Mouse (Mus musculus) liver, postnatal 0 days (tissue): ENCODE results near the gene Cr1l. TPM values are rescaled to one million over a fixed set of nuclear protein-coding genes. Genes with fewer than 3 reads are reported as not detected.
A peak's percentile ranks its signal among the peaks of the same experiment; 100 is the strongest.

ENCODE experiments used
- ATAC-seq: fragments of 200-750 bp; cut with Nextera tagmentation; 2 replicates; pipeline ENCODE4 v1.8.0; 2017; ENCODE audit warnings: mild to moderate bottlenecking, moderate library complexity
- DNase-seq: peaks from one replicate; pipeline ENCODE4 v3.0.0-alpha.2; 2016
- H3K27ac ChIP-seq: fragments of 300-500 bp; sonication (generic); 2 replicates; pipeline ENCODE4 v1.5.1; 2014; ENCODE audit warnings: antibody characterized with exemption, moderate library complexity, mild to moderate bottlenecking, low read depth
- H3K27me3 ChIP-seq: fragments of 300-500 bp; sonication (generic); 2 replicates; pipeline ENCODE4 v1.6.1; 2014; ENCODE audit warnings: low read length, control low read depth, mixed read lengths; ENCODE audit not compliant: insufficient read depth
- H3K36me3 ChIP-seq: fragments of 300-500 bp; sonication (generic); replicated peaks from 2 replicates; pipeline ENCODE4 v1.6.1; 2014; ENCODE audit warnings: mild to moderate bottlenecking, control low read depth, low read length, moderate library complexity, mixed read lengths; ENCODE audit not compliant: insufficient read depth
- H3K4me1 ChIP-seq: fragments of 300-500 bp; sonication (generic); 2 replicates; pipeline ENCODE4 v1.6.1; 2014; ENCODE audit warnings: antibody characterized with exemption, mild to moderate bottlenecking, control low read depth; ENCODE audit not compliant: insufficient read depth
- H3K4me2 ChIP-seq: fragments of 300-500 bp; sonication (generic); 2 replicates; pipeline ENCODE4 v1.6.1; 2014; ENCODE audit warnings: low read depth, mild to moderate bottlenecking, low read length, moderate library complexity, mixed read lengths
- H3K4me3 ChIP-seq: fragments of 300-500 bp; sonication (generic); 2 replicates; pipeline ENCODE4 v1.5.1; 2014; ENCODE audit warnings: low read depth, low read length
- H3K9ac ChIP-seq: fragments of 300-500 bp; sonication (generic); replicated peaks from 2 replicates; pipeline ENCODE4 v1.6.1; 2014; ENCODE audit warnings: mild to moderate bottlenecking, moderate library complexity
- H3K9me3 ChIP-seq: fragments of 300-500 bp; sonication (generic); 2 replicates; pipeline ENCODE4 v1.6.1; 2016; ENCODE audit warnings: mild to moderate bottlenecking, control low read depth, low read length, mixed read lengths
- CTCF ChIP-seq: sonication (generic); IDR thresholded peaks from 2 replicates; pipeline ENCODE4 v1.5.1; 2016; ENCODE audit warnings: antibody characterized with exemption, low read depth
- EP300 ChIP-seq: IDR thresholded peaks from 2 replicates; pipeline ENCODE4 v1.6.1; 2016; ENCODE audit warnings: antibody characterized with exemption, low read depth, mild to moderate bottlenecking
- WGBS: fragments of 180-500 bp; shearing (Covaris S2); extraction: QIAGEN DNeasy Blood & Tissue Kit; methylation state at CpG from one replicate; pipeline ENCODE4 v1.1.7; 2014; ENCODE audit not compliant: insufficient replicate concordance; 5-methylcytosine and 5-hydroxymethylcytosine counted together
- polyA plus RNA-seq: library from polyadenylated mRNA; unstranded; fragments of >200 nt; fragmentation: Nextera tagmentation; extraction: Ambion mirVana; gene quantifications from 2 replicates; pipeline ENCODE4 v1.2.1, GENCODE M21; 2015

Gene Cr1l
- polyA plus RNA-seq, 1 experiment from 2014 or later, result 57.7 TPM

DNA sequence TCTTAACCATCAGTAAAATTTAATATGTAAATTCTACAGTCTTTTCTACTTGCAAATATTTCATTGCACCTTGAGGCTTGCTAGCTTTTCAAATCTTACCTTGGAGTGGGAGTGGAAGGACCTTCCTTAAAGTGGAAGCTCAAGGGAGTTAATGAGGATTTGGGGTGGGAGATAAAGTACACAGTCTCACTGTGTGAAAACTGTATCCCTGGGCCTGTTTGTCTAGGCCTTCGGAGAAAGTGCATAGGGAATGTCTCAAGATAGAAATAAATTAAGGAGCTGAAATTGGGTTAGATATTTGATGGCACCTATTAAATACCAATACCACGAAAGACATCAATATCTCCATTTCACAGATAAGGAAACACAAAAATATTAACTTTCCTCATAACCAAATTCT lies 907 bp downstream of the Cr1l start:
- Histone ChIP-seq H3K27ac (peak overlapping the region; percentile 100), H3K4me2 (peak overlapping the region; percentile 82), H3K9ac (peak overlapping the region; percentile 97), H3K9me3 (no peaks in the 10 kb centered on the region), H3K36me3 (peaks cover 23% of the 10 kb centered on the region), H3K4me3 (peak overlapping the region; percentile 86), H3K4me1 (peaks cover 3% of the 10 kb centered on the region), H3K27me3 (no peaks in the 10 kb centered on the region)
- WGBS, result 7% methylated on average over 2 of the region's 2 CpGs
- ATAC-seq (no peak), DNase-seq (no peak)
- TF ChIP-seq CTCF, result no peak
- no peak for TF ChIP-seq EP300

DNA sequence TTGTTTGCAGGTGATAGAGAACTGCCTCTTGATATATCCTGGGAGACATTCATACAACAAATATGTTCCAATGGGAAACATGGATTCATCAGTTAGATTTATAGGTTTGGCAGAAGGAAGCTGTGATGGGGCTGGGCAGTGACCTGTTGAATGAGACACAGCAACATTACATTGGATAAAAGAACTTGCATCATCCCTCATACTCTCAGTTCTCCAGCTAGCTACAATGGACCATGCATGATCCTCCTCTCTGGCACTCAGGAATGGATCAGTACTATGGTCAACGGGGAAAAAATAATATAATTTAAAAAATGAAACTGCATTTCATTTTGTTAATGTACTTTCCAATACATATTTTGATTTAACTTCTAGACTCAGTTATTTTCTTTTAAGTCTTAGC lies 1.5 kb downstream of the Cr1l start:
- no peak for ATAC-seq
- Histone ChIP-seq H3K4me1 (peaks cover 3% of the 10 kb centered on the region), H3K9me3 (no peaks in the 10 kb centered on the region), H3K4me2 (peak overlapping the region; percentile 82), H3K9ac (peak overlapping the region; percentile 26; the same call in 1 of the 2 replicates), H3K36me3 (peaks cover 23% of the 10 kb centered on the region), H3K27ac (no peak overlapping the region), H3K4me3 (peak overlapping the region; percentile 37), H3K27me3 (no peaks in the 10 kb centered on the region)
- TF ChIP-seq EP300 (no peak), CTCF (no peak)
- DNase-seq, result no peak
- 59% methylated on average over 1 of the region's 1 CpGs for WGBS

DNA sequence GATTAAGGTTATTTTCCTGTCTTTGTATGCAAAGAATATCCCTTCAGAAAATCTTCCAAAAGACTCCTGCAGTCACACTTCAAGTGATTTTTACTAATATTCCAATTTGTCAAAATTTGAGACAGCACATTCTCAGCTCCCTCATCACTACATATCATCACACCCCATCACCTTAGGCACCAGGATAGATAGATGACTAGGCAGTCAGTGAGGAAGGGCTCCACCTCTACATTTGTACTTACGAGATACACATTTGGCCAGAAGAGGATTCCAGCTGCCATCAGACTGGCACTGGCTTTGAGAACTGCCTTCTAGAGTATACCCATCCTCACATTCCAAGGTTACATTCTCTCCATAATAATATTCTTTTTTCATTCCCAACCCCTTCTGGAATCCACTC lies 17.0 kb downstream of the Cr1l start:
- DNase-seq, result no peak
- H3K9me3 ChIP-seq, result no peaks in the 10 kb centered on the region
- 59% methylated on average over 1 of the region's 1 CpGs for WGBS
- TF ChIP-seq EP300 (peak; percentile 52; the same call in 1 of the 2 replicates), CTCF (no peak)
- H3K27me3 ChIP-seq, result no peaks in the 10 kb centered on the region
- peaks cover 51% of the 10 kb centered on the region for H3K36me3 ChIP-seq
- no peak overlapping the region for H3K4me3 ChIP-seq
- no peak overlapping the region for H3K27ac ChIP-seq
- H3K9ac ChIP-seq, result no peak overlapping the region
- peaks cover 5% of the 10 kb centered on the region for H3K4me1 ChIP-seq
- peak overlapping the region; percentile 41; the same call in 1 of the 2 replicates for H3K4me2 ChIP-seq
- ATAC-seq, result peak; percentile 65

DNA sequence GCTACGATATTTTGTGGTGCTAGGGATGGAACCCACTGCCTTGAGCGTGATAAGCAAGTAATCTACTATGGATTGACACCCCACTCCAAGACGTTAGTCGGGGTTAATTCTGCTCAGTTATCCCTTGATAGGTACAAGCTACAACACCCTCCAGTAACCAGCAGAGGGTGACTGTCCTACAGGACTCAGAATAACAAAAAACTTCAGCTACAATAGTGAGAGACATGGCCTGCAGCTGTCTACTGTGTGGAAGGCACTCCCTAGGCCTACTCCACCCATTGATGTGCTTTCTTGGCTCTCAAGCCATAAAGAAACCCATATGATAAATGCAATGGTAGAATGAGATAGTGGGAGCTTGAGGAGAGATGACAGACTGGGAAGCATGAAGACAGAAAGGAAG lies 17.8 kb downstream of the Cr1l start:
- Histone ChIP-seq H3K27me3 (no peaks in the 10 kb centered on the region), H3K9me3 (no peaks in the 10 kb centered on the region), H3K4me1 (peaks cover 5% of the 10 kb centered on the region), H3K27ac (0 out of 2 replicates have a peak overlapping the region, but pooled peaks have one; percentile 29), H3K9ac (no peak overlapping the region), H3K36me3 (peaks cover 50% of the 10 kb centered on the region), H3K4me3 (no peak overlapping the region), H3K4me2 (0 out of 2 replicates have a peak overlapping the region, but pooled peaks have one; percentile 19)
- DNase-seq (no peak), ATAC-seq (peak; percentile 84)
- WGBS, result 70% methylated on average over 4 of the region's 4 CpGs
- TF ChIP-seq EP300, result no peak
- TF ChIP-seq CTCF, result peak; percentile 44

DNA sequence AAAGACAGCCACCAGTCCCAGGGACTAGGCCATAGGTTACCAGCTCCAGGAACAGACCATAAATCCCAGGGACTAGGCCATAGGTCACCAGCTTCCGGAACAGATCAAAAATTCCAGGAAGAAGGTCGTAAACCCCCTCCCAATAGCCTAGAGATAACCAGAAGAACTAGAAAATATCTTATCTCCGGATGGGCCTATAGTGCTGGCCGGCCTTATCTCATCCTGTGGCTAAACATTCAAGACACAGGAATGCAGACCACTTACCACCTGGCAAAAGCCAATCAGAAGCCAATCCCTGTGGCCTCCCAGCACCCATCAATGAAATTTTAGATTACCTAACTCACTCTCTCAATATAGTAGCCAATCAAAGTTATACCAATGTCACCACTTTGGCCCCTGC lies 30.7 kb downstream of the Cr1l start:
- H3K4me1 ChIP-seq, result peaks cover 5% of the 10 kb centered on the region; the same call in 1 of the 2 replicates

DNA sequence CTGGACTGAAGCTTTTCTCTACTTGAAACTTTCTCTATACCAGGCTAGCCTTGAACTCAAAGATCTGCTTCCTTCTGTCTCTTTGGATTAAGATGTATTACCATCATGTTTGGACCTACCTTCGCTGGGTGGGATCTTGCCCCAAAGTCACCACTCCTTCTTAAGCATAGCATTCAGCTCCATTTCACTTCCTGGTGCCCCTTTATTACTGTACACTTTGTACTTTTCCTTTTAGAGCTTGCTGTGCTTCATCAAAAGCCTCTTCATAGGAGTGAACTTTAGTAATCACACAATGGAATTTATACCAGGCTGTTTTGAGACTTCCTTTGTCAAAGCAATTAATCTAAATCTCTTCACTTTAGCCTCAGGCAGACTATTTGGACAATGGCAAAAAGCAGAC lies 33.4 kb downstream of the Cr1l start:
- H3K4me3 ChIP-seq, result no peak overlapping the region
- TF ChIP-seq CTCF (no peak), EP300 (no peak)
- DNase-seq, result no peak
- WGBS, result 97% methylated on average over 1 of the region's 1 CpGs
- H3K4me2 ChIP-seq, result no peak overlapping the region
- no peaks in the 10 kb centered on the region for H3K27me3 ChIP-seq
- peaks cover 6% of the 10 kb centered on the region for H3K4me1 ChIP-seq
- no peak overlapping the region for H3K27ac ChIP-seq
- ATAC-seq, result no peak
- no peak overlapping the region for H3K9ac ChIP-seq
- no peaks in the 10 kb centered on the region for H3K9me3 ChIP-seq
- H3K36me3 ChIP-seq, result peaks cover 6% of the 10 kb centered on the region

More for the DNA sequence above, 30.7 kb downstream of the Cr1l start:
- no peak overlapping the region for H3K27ac ChIP-seq
- H3K36me3 ChIP-seq, result peaks cover 17% of the 10 kb centered on the region
- no peak overlapping the region for H3K4me3 ChIP-seq
- no peaks in the 10 kb centered on the region for H3K9me3 ChIP-seq
- H3K4me2 ChIP-seq, result no peak overlapping the region
- WGBS, result 29% methylated on average over 4 of the region's 4 CpGs
- TF ChIP-seq CTCF, result no peak
- TF ChIP-seq EP300, result no peak
- H3K9ac ChIP-seq, result no peak overlapping the region
- DNase-seq (no peak), ATAC-seq (peak; percentile 64)
- no peaks in the 10 kb centered on the region for H3K27me3 ChIP-seq
